Mouse (Mus musculus): ENCODE data around the gene Abtb2. TPM values are rescaled to one million over a fixed set of nuclear protein-coding genes. Genes with fewer than 3 reads are reported as not detected.

The Abtb2 gene
- polyA plus RNA-seq, 1 experiment = 16.1 TPM

GRCm38 (mm10) chr2:103731423-103731822, 165.3 kb downstream of the Abtb2 start:
- H3K4me2 ChIP-seq (ENCODE audit: low read depth) = no peak overlapping the region
- no peak overlapping the region for H3K4me3 ChIP-seq
- H3ac ChIP-seq (ENCODE audit: control insufficient read depth, insufficient read length) = no peak overlapping the region
- TF ChIP-seq MYOG (IDR thresholded peaks at IDR 0.05; ENCODE audit: control insufficient read depth in 1 of 3, insufficient read depth in 1 of 3, insufficient read length in 2 of 3, low read depth in 2 of 3) = no peak
- no peaks in the 10 kb centered on the region for H3K27me3 ChIP-seq (ENCODE audit: control insufficient read depth, insufficient read depth, insufficient read length)
- H3K79me2 ChIP-seq (ENCODE audit: control insufficient read depth, insufficient read depth) = no peaks in the 10 kb centered on the region
- H3K36me3 ChIP-seq (ENCODE audit: control insufficient read depth, insufficient read depth) = peaks cover 31% of the 10 kb centered on the region

- Histone ChIP-seq H3K79me2 (ENCODE audit: control insufficient read depth, insufficient read depth) (no peaks in the 10 kb centered on the region), H3K4me2 (ENCODE audit: low read depth) (no peak overlapping the region), H3ac (ENCODE audit: control insufficient read depth, insufficient read length) (no peak overlapping the region), H3K36me3 (ENCODE audit: control insufficient read depth, insufficient read depth) (peaks cover 17% of the 10 kb centered on the region), H3K4me3 (no peak overlapping the region), H3K27me3 (ENCODE audit: control insufficient read depth, insufficient read depth, insufficient read length) (no peaks in the 10 kb centered on the region)
- TF ChIP-seq USF1 (IDR thresholded peaks at IDR 0.05; ENCODE audit: low read depth) = no peak
- no peak for TF ChIP-seq REST (IDR thresholded peaks at IDR 0.05; ENCODE audit: insufficient read depth, insufficient read length)
- TF ChIP-seq MAX (IDR thresholded peaks at IDR 0.05; ENCODE audit: low read depth) = no peak
- no peak for TF ChIP-seq CEBPB (IDR thresholded peaks at IDR 0.05; ENCODE audit: insufficient read depth, poor library complexity, severe bottlenecking)
- no peak for TF ChIP-seq TCF12 (IDR thresholded peaks at IDR 0.05; ENCODE audit: insufficient read depth, poor library complexity, severe bottlenecking)
- TF ChIP-seq MYOD1 (IDR thresholded peaks at IDR 0.05; ENCODE audit: control insufficient read depth in 1 of 3, insufficient read length in 2 of 3, low read depth in 2 of 3) = no peak
Measured at GRCm38 (mm10) chr2:103742821-103743220, 176.7 kb downstream of the Abtb2 start.

GRCm38 (mm10) chr2:103743536-103743935, 177.4 kb downstream of the Abtb2 start:
- Histone ChIP-seq H3K79me2 (ENCODE audit: control insufficient read depth, insufficient read depth) (no peaks in the 10 kb centered on the region), H3K27me3 (ENCODE audit: control insufficient read depth, insufficient read depth, insufficient read length) (no peaks in the 10 kb centered on the region), H3ac (ENCODE audit: control insufficient read depth, insufficient read length) (no peak overlapping the region), H3K36me3 (ENCODE audit: control insufficient read depth, insufficient read depth) (peaks cover 17% of the 10 kb centered on the region), H3K4me3 (no peak overlapping the region), H3K4me2 (ENCODE audit: low read depth) (no peak overlapping the region)
- TF ChIP-seq TCF3 (IDR thresholded peaks at IDR 0.05; ENCODE audit: insufficient read length, low read depth) (no peak), USF1 (IDR thresholded peaks at IDR 0.05; ENCODE audit: low read depth) (no peak), MYOD1 (IDR thresholded peaks at IDR 0.05; ENCODE audit: control insufficient read depth in 1 of 3, insufficient read length in 2 of 3, low read depth in 2 of 3) (no peak), POLR2AphosphoS2 (IDR thresholded peaks at IDR 0.05; ENCODE audit: insufficient read length, low read depth) (no peak), TCF12 (IDR thresholded peaks at IDR 0.05; ENCODE audit: insufficient read depth, poor library complexity, severe bottlenecking) (no peak), MAX (IDR thresholded peaks at IDR 0.05; ENCODE audit: low read depth) (no peak), REST (IDR thresholded peaks at IDR 0.05; ENCODE audit: insufficient read depth, insufficient read length) (no peak), MYOG (IDR thresholded peaks at IDR 0.05; ENCODE audit: control insufficient read depth in 1 of 3, insufficient read depth in 1 of 3, insufficient read length in 2 of 3, low read depth in 2 of 3) (no peak)

- peaks cover 17% of the 10 kb centered on the region for H3K36me3 ChIP-seq (ENCODE audit: control insufficient read depth, insufficient read depth)
- TF ChIP-seq MYOG (IDR thresholded peaks at IDR 0.05; ENCODE audit: control insufficient read depth in 1 of 3, insufficient read depth in 1 of 3, insufficient read length in 2 of 3, low read depth in 2 of 3) (no peak), MYOD1 (IDR thresholded peaks at IDR 0.05; ENCODE audit: control insufficient read depth in 1 of 3, insufficient read length in 2 of 3, low read depth in 2 of 3) (no peak), E2F4 (IDR thresholded peaks at IDR 0.05; ENCODE audit: insufficient read depth) (no peak), MAX (IDR thresholded peaks at IDR 0.05; ENCODE audit: low read depth) (no peak), TCF12 (IDR thresholded peaks at IDR 0.05; ENCODE audit: insufficient read depth, poor library complexity, severe bottlenecking) (no peak), CEBPB (IDR thresholded peaks at IDR 0.05; ENCODE audit: insufficient read depth, poor library complexity, severe bottlenecking) (no peak), USF1 (IDR thresholded peaks at IDR 0.05; ENCODE audit: low read depth) (no peak), TCF3 (IDR thresholded peaks at IDR 0.05; ENCODE audit: insufficient read length, low read depth) (no peak), POLR2A (IDR thresholded peaks at IDR 0.05; ENCODE audit: insufficient read length, low read depth) (no peak), REST (IDR thresholded peaks at IDR 0.05; ENCODE audit: insufficient read depth, insufficient read length) (no peak), POLR2AphosphoS2 (IDR thresholded peaks at IDR 0.05; ENCODE audit: insufficient read length, low read depth) (no peak), SRF (IDR thresholded peaks at IDR 0.05; ENCODE audit: control insufficient read depth, insufficient read length, low read depth) (no peak)
- no peaks in the 10 kb centered on the region for H3K27me3 ChIP-seq (ENCODE audit: control insufficient read depth, insufficient read depth, insufficient read length)
- H3K4me2 ChIP-seq (ENCODE audit: low read depth) = no peak overlapping the region
- no peaks in the 10 kb centered on the region for H3K79me2 ChIP-seq (ENCODE audit: control insufficient read depth, insufficient read depth)
- no peak overlapping the region for H3K4me3 ChIP-seq
- H3ac ChIP-seq (ENCODE audit: control insufficient read depth, insufficient read length) = no peak overlapping the region
Measured at GRCm38 (mm10) chr2:103743988-103744387, 177.9 kb downstream of the Abtb2 start.

- Histone ChIP-seq H3K79me2 (ENCODE audit: control insufficient read depth, insufficient read depth) (no peaks in the 10 kb centered on the region), H3K27me3 (ENCODE audit: control insufficient read depth, insufficient read depth, insufficient read length) (no peaks in the 10 kb centered on the region), H3K4me3 (no peak overlapping the region), H3K36me3 (ENCODE audit: control insufficient read depth, insufficient read depth) (peaks cover 19% of the 10 kb centered on the region), H3ac (ENCODE audit: control insufficient read depth, insufficient read length) (no peak overlapping the region), H3K4me2 (ENCODE audit: low read depth) (no peak overlapping the region)
- TF ChIP-seq POLR2A (IDR thresholded peaks at IDR 0.05; ENCODE audit: insufficient read length, low read depth) (no peak), TCF3 (IDR thresholded peaks at IDR 0.05; ENCODE audit: insufficient read length, low read depth) (no peak), MAX (IDR thresholded peaks at IDR 0.05; ENCODE audit: low read depth) (no peak), REST (IDR thresholded peaks at IDR 0.05; ENCODE audit: insufficient read depth, insufficient read length) (no peak)
Measured at GRCm38 (mm10) chr2:103745481-103745880, 179.4 kb downstream of the Abtb2 start.
